Mouse (Mus musculus) heart, postnatal 0 days (tissue): ENCODE results near the gene S100pbp.

Experiments
- CTCF ChIP-seq: IDR thresholded peaks from 2 replicates; pipeline ENCODE4 v1.5.1; 2016; ENCODE audit warnings: antibody characterized with exemption, control low read depth, low read depth
- EP300 ChIP-seq: IDR thresholded peaks from 2 replicates; pipeline ENCODE4 v1.6.1; 2016; ENCODE audit warnings: antibody characterized with exemption, low read depth

GRCm38 (mm10) chr4:129146392-129146791, 43.1 kb downstream of the S100pbp start:
- TF ChIP-seq CTCF (no peak), EP300 (no peak)
